Mouse (Mus musculus): ENCODE data around the gene Trip4. TPM values are rescaled to one million over a fixed set of nuclear protein-coding genes. Genes with fewer than 3 reads are reported as not detected.
A peak's percentile ranks its signal among the peaks of the same experiment; 100 is the strongest.
"Not testable (repeated sequence)": the region's sequence is repeated elsewhere in the genome, so short reads cannot be mapped to it uniquely, and the experiment has no call there.

The Trip4 gene
- polyA plus RNA-seq, 1 experiment from 2014 or later = 20.8 TPM

GRCm38 (mm10) chr9:65793086-65793485 lies 115.5 kb downstream of the Trip4 start:
- Histone ChIP-seq H3K4me3 (no peak overlapping the region), H3K27ac (no peak overlapping the region), H3K4me1 (replicated peaks) (peaks cover 61% of the 10 kb centered on the region), H3K9me3 (replicated peaks) (no peaks in the 10 kb centered on the region), H3K9ac (no peak overlapping the region), H3K27me3 (no peaks in the 10 kb centered on the region), H3K36me3 (no peaks in the 10 kb centered on the region), H3K4me2 (no peak overlapping the region)
- 73% methylated on average over 3 of the region's 3 CpGs for WGBS
- ATAC-seq (replicated peaks; ENCODE audit: insufficient number of reproducible peaks, insufficient read depth, low FRiP score, low read depth) = no peak

DNA sequence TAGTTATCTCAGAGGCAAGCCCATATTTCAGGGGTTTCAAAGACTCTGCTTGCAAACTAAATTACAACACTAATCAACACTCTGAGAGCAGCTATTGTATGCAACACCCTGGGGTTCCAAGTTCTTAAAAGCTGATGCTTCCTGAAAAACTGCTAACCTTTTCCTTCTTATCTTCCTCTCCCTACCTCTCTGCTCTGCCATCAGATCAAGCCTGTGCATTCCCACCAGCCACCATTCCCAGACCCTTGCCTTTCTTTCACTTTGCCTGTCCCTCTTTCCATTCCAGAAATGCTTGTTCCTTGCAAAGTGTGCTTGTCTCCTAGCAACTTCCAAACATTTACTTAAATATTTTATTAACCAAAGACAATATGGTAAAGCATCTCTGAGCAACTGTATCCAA lies 116.7 kb downstream of the Trip4 start:
- ATAC-seq (replicated peaks; ENCODE audit: insufficient number of reproducible peaks, insufficient read depth, low FRiP score, low read depth) = no peak
- no peaks in the 10 kb centered on the region for H3K27me3 ChIP-seq
- H3K9me3 ChIP-seq (replicated peaks) = no peaks in the 10 kb centered on the region
- no peak overlapping the region for H3K4me2 ChIP-seq
- H3K4me1 ChIP-seq (replicated peaks) = peaks cover 73% of the 10 kb centered on the region
- no peaks in the 10 kb centered on the region for H3K36me3 ChIP-seq
- H3K27ac ChIP-seq = no peak overlapping the region
- H3K9ac ChIP-seq = no peak overlapping the region
- H3K4me3 ChIP-seq = no peak overlapping the region

DNA sequence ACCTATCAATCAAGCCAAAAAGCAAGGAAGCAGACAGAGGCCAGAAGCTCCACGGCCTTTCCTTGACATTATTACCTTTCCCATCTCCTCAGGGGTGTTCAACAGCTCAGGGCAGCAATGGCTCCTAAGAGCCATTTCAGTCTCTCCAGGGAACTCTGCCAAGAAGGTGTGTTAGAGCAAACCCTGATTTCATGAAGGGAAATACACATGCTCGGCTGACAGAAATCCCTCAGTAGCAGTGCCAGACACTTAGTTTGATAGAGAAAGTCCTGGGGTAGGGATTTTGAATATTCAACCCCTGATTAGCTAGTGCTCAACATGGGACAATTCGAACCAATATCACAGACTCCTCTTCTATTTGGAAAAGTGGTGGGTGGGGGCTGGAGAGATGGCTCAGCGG lies 117.5 kb downstream of the Trip4 start:
- Histone ChIP-seq H3K27ac (0 out of 2 replicates have a peak overlapping the region, but pooled peaks have one; percentile 4), H3K9ac (no peak overlapping the region), H3K9me3 (replicated peaks) (no peaks in the 10 kb centered on the region), H3K27me3 (no peaks in the 10 kb centered on the region), H3K4me3 (no peak overlapping the region), H3K36me3 (no peaks in the 10 kb centered on the region), H3K4me1 (replicated peaks) (peaks cover 80% of the 10 kb centered on the region), H3K4me2 (no peak overlapping the region)
- no peak for ATAC-seq (replicated peaks; ENCODE audit: insufficient number of reproducible peaks, insufficient read depth, low FRiP score, low read depth)
- WGBS = 49% methylated on average over 4 of the region's 4 CpGs

GRCm38 (mm10) chr9:65789788-65790187 lies 118.8 kb downstream of the Trip4 start:
- Histone ChIP-seq H3K4me1 (replicated peaks) (peaks cover 71% of the 10 kb centered on the region), H3K27me3 (no peaks in the 10 kb centered on the region), H3K9me3 (replicated peaks) (no peaks in the 10 kb centered on the region), H3K36me3 (no peaks in the 10 kb centered on the region), H3K4me3 (no peak overlapping the region), H3K4me2 (no peak overlapping the region), H3K27ac (no peak overlapping the region), H3K9ac (no peak overlapping the region)
- ATAC-seq (replicated peaks; ENCODE audit: insufficient number of reproducible peaks, insufficient read depth, low FRiP score, low read depth) = no peak
- WGBS = 90% methylated on average over 3 of the region's 3 CpGs

- Histone ChIP-seq H3K9ac (no peak overlapping the region), H3K36me3 (no peaks in the 10 kb centered on the region), H3K27me3 (no peaks in the 10 kb centered on the region), H3K9me3 (replicated peaks) (no peaks in the 10 kb centered on the region), H3K4me1 (replicated peaks) (peaks cover 73% of the 10 kb centered on the region), H3K4me2 (no peak overlapping the region), H3K4me3 (no peak overlapping the region), H3K27ac (no peak overlapping the region)
- ATAC-seq (replicated peaks; ENCODE audit: insufficient number of reproducible peaks, insufficient read depth, low FRiP score, low read depth) = no peak
- 62% methylated on average over 4 of the region's 4 CpGs for WGBS
Observed at GRCm38 (mm10) chr9:65788556-65788955, 120.0 kb downstream of the Trip4 start.

DNA sequence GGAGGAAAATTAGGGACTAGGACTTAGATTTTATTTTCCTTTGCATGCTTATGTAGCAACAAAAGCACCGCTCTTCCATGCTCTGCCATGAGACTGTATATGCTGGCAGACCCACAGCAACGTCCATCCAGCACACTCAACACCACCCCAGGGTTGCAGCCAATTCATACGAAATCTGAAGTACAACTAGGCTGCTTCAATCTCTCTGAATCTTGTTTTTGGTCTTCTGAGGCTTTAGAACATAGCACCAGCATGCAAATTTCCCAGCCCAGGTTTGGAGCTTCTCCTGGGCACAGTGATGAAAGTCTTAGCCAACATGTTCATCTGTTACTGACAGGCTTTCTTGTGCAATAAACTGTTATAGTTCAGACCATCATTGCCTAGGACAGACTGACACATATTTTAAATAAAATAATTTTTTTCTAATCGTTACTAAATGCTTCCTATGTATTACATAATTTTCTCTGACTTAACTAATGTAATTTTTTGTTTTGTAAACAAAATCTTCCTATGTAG lies 120.7 kb downstream of the Trip4 start:
- WGBS = 36% methylated on average over 4 of the region's 4 CpGs
- H3K9ac ChIP-seq = peak overlapping the region; percentile 20; the same call in 1 of the 2 replicates
- no peaks in the 10 kb centered on the region for H3K9me3 ChIP-seq (replicated peaks)
- peak overlapping the region; percentile 79 for H3K27ac ChIP-seq
- peaks cover 73% of the 10 kb centered on the region for H3K4me1 ChIP-seq (replicated peaks)
- no peaks in the 10 kb centered on the region for H3K36me3 ChIP-seq
- no peak for ATAC-seq (replicated peaks; ENCODE audit: insufficient number of reproducible peaks, insufficient read depth, low FRiP score, low read depth)
- no peaks in the 10 kb centered on the region for H3K27me3 ChIP-seq
- no peak overlapping the region; the same call in 1 of the 2 replicates for H3K4me3 ChIP-seq
- peak overlapping the region; percentile 45 for H3K4me2 ChIP-seq

DNA sequence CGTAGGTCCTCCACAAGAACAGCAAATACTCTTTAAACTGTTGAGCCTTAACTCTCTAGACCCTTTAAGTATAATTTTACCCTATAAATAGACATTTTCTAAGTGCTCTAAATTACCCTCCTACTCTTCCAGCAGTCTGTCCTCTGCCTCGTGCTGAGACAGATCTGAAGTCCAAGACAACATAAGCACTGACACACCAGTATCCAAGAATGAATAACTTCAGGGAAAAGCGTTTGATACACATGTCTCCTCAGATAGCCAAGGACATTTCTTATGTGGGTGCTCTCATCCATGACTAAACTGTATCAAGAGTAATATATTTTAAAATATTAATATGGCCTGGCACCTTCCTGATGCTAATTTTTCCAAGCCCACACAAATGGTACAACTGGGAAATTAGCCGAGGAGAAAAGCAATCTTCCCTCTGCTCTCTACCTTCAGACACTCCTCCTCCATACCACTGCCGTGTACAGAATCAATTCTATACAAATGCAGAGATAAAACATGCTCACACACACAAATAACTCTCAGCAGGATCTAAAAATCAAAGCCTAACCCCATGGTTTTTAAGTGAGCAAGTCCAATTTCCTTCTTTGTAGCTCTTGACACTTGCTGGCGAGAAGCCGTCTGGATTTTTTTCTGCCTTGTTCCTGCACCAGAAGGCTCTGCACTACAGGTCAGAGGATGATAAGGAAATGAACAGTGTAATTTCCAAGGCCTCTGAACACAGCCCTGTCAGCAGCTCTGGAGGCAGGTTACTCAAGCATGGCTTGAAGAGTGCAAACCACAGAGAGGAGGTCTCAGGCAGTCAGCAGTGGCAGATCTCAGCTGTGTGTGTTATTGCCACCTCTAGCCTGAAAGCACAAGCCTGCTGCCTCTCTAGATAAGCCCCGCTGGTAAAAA lies 121.5 kb downstream of the Trip4 start:
- no peaks in the 10 kb centered on the region for H3K27me3 ChIP-seq
- H3K9me3 ChIP-seq (replicated peaks) = no peaks in the 10 kb centered on the region
- WGBS = 26% methylated on average over 8 of the region's 8 CpGs
- peaks cover 70% of the 10 kb centered on the region for H3K4me1 ChIP-seq (replicated peaks)
- H3K4me2 ChIP-seq = peak overlapping the region; percentile 45
- H3K9ac ChIP-seq = peak overlapping the region; percentile 20; the same call in 1 of the 2 replicates
- peak; percentile 83 for ATAC-seq (replicated peaks; ENCODE audit: insufficient number of reproducible peaks, insufficient read depth, low FRiP score, low read depth)
- H3K27ac ChIP-seq = peak overlapping the region; percentile 79
- no peak overlapping the region; the same call in 1 of the 2 replicates for H3K4me3 ChIP-seq
- H3K36me3 ChIP-seq = no peaks in the 10 kb centered on the region

DNA sequence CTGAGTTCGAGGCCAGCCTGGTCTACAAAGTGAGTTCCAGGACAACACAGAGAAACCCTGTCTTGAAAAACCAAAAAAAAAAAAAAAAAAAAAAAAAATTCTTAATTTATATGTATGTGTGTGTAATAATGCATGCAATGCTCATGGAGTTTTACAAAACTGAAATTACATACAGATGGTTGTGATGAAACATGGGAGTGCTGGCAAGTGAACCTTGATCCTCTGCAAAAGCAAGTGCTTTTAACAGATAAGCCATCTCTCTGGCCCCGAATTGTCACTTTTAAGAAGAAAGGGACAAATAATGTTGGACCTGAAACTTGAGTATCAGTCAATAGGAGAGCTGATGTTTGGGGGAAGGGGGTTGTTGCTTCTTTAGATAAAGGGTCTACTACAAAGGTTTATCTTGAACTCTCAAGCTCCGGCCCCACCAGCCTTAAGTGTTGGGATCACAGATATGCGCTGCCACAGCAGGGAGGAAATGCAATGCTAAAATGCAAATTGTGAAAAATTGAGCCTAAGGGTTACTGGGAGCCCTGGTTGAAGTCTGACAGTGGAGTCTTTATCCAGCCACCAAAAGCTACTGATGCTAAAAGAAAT lies 122.7 kb downstream of the Trip4 start:
- Histone ChIP-seq H3K9me3 (replicated peaks) (no peaks in the 10 kb centered on the region), H3K4me2 (no peak overlapping the region), H3K27ac (no peak overlapping the region), H3K4me3 (no peak overlapping the region), H3K9ac (no peak overlapping the region), H3K27me3 (no peaks in the 10 kb centered on the region), H3K36me3 (no peaks in the 10 kb centered on the region), H3K4me1 (replicated peaks) (peaks cover 58% of the 10 kb centered on the region)
- no peak for ATAC-seq (replicated peaks; ENCODE audit: insufficient number of reproducible peaks, insufficient read depth, low FRiP score, low read depth)
- WGBS = 43% methylated on average over 4 of the region's 4 CpGs

DNA sequence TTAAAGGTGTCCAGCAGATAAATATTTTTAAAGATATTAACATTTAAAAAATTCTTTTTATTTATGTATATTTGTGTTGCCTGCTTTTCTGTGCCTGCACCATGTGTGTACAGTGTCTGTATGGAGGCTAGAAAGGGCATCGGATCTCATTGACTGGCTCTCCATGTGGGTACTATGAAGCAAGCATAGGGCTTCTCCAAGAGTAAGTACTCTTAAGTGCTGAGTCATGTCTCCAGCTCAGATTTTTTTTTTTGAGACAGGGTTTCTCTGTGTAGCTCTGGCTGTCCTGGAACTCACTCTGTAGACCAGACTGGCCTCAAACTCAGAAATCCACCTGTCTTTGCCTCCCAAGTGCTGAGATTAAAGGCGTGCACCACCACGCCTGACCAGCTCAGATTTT lies 129.0 kb downstream of the Trip4 start:
- 84% methylated on average over 3 of the region's 3 CpGs for WGBS
- H3K9ac ChIP-seq; ATAC-seq (replicated peaks; ENCODE audit: insufficient number of reproducible peaks, insufficient read depth, low FRiP score, low read depth); H3K4me3 ChIP-seq; H3K27ac ChIP-seq; H3K36me3 ChIP-seq; H3K4me2 ChIP-seq; H3K9me3 ChIP-seq (replicated peaks); H3K27me3 ChIP-seq: not testable (repeated sequence)
- peaks cover 26% of the 10 kb centered on the region for H3K4me1 ChIP-seq (replicated peaks)
